Mouse (Mus musculus): ENCODE measurements around the gene Stim1. TPM values are rescaled to one million over a fixed set of nuclear protein-coding genes. Genes with fewer than 3 reads are reported as not detected.

Gene Stim1
- polyA plus RNA-seq, 1 experiment from 2014 or later, result 15.1 TPM

DNA sequence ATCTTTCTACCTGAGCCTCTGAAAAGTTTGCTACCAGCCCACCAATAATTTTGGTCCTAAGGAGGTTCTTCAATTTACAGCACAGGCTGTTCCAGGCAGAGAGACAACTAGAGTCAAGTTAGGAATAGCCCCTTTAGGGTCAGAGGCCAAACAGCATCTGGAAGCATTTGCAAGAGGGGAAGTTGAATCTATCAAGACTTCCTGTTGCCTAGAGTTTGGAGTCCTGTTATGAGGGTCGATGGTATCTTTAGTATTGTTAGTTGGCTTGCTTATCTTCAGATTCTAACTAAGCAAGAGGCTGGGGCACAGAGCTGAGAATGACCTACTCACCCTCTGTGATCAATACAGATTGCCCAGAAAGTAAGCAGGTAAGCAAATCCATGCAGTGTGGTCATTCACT is 46.5 kb downstream of the Stim1 start:
- 85% methylated on average over 1 of the region's 1 CpGs for WGBS
- H3K27ac ChIP-seq (replicated peaks), result no peak overlapping the region
- H3K36me3 ChIP-seq, result no peaks in the 10 kb centered on the region
- no peak overlapping the region for H3K4me2 ChIP-seq
- H3K9ac ChIP-seq, result no peak overlapping the region
- no peaks in the 10 kb centered on the region for H3K27me3 ChIP-seq
- H3K9me3 ChIP-seq, result no peaks in the 10 kb centered on the region
- H3K4me3 ChIP-seq, result no peak overlapping the region
- no peak for ATAC-seq (ENCODE audit: low FRiP score, low read depth)
- no peaks in the 10 kb centered on the region for H3K4me1 ChIP-seq (replicated peaks)

DNA sequence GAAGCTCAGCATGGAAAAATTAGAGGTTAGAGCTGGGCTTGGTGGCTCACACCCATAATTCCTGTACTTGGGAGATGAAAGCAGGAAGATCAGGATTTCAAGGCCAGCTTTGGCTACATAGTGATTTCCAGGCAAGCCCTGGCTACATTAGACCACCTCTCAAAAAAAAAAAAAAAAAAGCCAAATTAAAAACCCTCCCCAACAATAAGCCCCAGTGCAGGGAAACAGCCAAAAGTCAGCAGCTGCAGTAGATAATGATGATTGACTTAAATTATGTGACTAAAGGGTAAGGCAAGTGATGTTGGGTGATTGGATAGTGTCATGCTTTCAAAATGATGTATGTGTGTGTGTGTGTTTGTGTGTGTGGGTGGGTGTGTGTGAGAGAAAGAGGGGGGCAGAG is 47.3 kb downstream of the Stim1 start:
- ATAC-seq (ENCODE audit: low FRiP score, low read depth), result no peak
- Histone ChIP-seq H3K27me3 (no peaks in the 10 kb centered on the region), H3K4me1 (replicated peaks) (no peaks in the 10 kb centered on the region), H3K36me3 (no peaks in the 10 kb centered on the region), H3K4me3 (no peak overlapping the region), H3K9me3 (no peaks in the 10 kb centered on the region), H3K27ac (replicated peaks) (no peak overlapping the region), H3K9ac (no peak overlapping the region), H3K4me2 (no peak overlapping the region)

DNA sequence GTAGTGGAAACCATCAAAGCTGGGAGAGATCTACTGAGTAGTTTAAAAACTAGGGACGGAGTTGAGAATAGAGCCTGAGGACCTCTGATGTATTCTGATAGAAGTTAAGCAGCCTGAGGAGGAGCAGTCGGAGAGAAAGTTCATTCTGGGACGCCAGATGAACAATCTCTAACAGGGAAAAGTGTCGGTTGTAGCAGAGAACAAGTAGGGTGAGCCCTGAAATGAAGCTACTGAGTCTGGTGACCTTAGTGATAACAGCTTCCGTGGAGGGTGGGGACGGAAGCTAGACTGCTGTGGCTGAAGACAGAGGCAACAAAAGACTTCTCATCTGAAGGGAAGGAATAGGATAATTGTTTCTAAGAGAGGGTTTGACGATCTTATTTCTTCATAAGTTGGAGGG is 47.8 kb downstream of the Stim1 start:
- WGBS, result 75% methylated on average over 7 of the region's 7 CpGs
- H3K4me2 ChIP-seq, result no peak overlapping the region
- H3K4me1 ChIP-seq (replicated peaks), result no peaks in the 10 kb centered on the region

GRCm38 (mm10) chr7:102317583-102318168 is 50.1 kb downstream of the Stim1 start:
- Histone ChIP-seq H3K9me3 (no peaks in the 10 kb centered on the region), H3K4me2 (no peak overlapping the region), H3K36me3 (no peaks in the 10 kb centered on the region), H3K4me3 (no peak overlapping the region), H3K9ac (no peak overlapping the region), H3K27me3 (no peaks in the 10 kb centered on the region), H3K4me1 (replicated peaks) (no peaks in the 10 kb centered on the region), H3K27ac (replicated peaks) (no peak overlapping the region)
- ATAC-seq (ENCODE audit: low FRiP score, low read depth), result no peak
- WGBS, result 89% methylated on average over 3 of the region's 3 CpGs

More for the DNA sequence above, 47.8 kb downstream of the Stim1 start:
- Histone ChIP-seq H3K27me3 (no peaks in the 10 kb centered on the region), H3K9ac (no peak overlapping the region), H3K36me3 (no peaks in the 10 kb centered on the region), H3K27ac (replicated peaks) (no peak overlapping the region), H3K9me3 (no peaks in the 10 kb centered on the region), H3K4me3 (no peak overlapping the region)
- no peak for ATAC-seq (ENCODE audit: low FRiP score, low read depth)

DNA sequence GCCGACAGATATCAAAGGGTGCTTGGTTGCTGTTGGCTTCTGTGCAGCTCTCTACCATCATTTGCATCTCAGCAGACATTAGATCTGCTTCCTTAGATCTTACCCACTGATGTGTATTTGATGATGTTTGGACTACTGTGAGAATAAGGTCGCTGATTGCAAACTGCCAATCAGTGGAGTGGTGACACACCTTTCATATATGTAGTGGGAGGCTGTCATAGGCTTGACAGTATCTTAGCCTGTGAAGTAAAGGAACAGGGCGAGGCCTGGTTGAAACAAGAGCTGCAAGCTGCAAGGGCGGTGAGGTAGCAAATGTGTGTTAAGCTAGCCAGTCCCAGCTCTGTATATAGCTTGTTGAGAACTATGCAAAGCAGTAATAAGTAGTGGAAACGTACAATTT is 54.5 kb downstream of the Stim1 start:
- Histone ChIP-seq H3K9ac (no peak overlapping the region), H3K27ac (replicated peaks) (no peak overlapping the region), H3K27me3 (no peaks in the 10 kb centered on the region), H3K9me3 (no peaks in the 10 kb centered on the region), H3K4me3 (no peak overlapping the region), H3K4me1 (replicated peaks) (no peaks in the 10 kb centered on the region), H3K4me2 (no peak overlapping the region), H3K36me3 (no peaks in the 10 kb centered on the region)
- 91% methylated on average over 5 of the region's 5 CpGs for WGBS
- no peak for ATAC-seq (ENCODE audit: low FRiP score, low read depth)

DNA sequence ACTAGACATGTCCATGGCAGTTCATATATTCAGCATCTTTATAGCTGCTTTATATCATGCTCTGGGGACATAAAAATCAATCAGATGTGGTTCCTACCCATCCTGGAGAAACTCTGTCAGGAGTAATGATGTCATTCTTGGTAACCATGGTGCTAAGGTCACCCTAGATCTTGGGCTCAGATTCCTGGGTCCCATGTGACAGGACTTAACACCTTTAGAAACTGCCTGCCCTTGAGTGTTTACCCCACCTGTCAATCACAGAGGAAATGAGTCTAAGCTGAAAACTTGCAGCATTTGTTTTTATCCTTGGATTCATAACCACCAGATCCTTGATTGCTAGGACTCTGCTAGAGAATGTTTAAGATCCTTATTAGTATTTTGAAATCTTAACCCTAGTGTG is 58.7 kb downstream of the Stim1 start:
- H3K4me1 ChIP-seq (replicated peaks), result no peaks in the 10 kb centered on the region
- no peak overlapping the region for H3K4me2 ChIP-seq
- ATAC-seq (ENCODE audit: low FRiP score, low read depth), result no peak
- H3K36me3 ChIP-seq, result no peaks in the 10 kb centered on the region
- no peaks in the 10 kb centered on the region for H3K27me3 ChIP-seq
- H3K9me3 ChIP-seq, result no peaks in the 10 kb centered on the region
- no peak overlapping the region for H3K27ac ChIP-seq (replicated peaks)
- no peak overlapping the region for H3K9ac ChIP-seq
- no peak overlapping the region for H3K4me3 ChIP-seq

GRCm38 (mm10) chr7:102330270-102330669 is 62.7 kb downstream of the Stim1 start:
- 94% methylated on average over 5 of the region's 5 CpGs for WGBS
- Histone ChIP-seq H3K27me3 (no peaks in the 10 kb centered on the region), H3K36me3 (no peaks in the 10 kb centered on the region), H3K27ac (replicated peaks) (no peak overlapping the region), H3K9ac (no peak overlapping the region), H3K4me3 (no peak overlapping the region), H3K4me2 (no peak overlapping the region), H3K4me1 (replicated peaks) (no peaks in the 10 kb centered on the region), H3K9me3 (no peaks in the 10 kb centered on the region)
- ATAC-seq (ENCODE audit: low FRiP score, low read depth), result no peak

DNA sequence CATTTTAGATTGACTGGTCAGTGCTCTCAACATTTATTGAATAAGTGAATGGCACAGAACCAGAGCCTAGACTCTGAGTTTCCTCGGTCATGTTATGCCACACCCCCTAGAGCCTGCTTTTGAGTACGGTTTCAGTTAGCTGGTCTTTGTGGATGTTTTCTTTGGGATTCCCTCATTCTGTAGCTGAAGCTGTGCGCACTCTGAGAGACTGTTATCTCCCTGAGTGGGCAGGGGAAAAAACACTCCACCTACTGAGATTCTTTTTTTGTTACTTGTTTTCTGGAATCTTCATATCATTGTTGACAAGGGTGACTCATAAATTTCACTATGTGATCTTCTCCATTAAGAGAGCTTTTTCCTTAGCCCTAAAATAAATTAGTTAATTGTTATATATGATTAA is 63.9 kb downstream of the Stim1 start:
- Histone ChIP-seq H3K4me2 (no peak overlapping the region), H3K27ac (replicated peaks) (no peak overlapping the region), H3K4me1 (replicated peaks) (no peaks in the 10 kb centered on the region), H3K9ac (no peak overlapping the region), H3K27me3 (no peaks in the 10 kb centered on the region), H3K36me3 (no peaks in the 10 kb centered on the region), H3K9me3 (no peaks in the 10 kb centered on the region), H3K4me3 (no peak overlapping the region)
- no peak for ATAC-seq (ENCODE audit: low FRiP score, low read depth)
- WGBS, result 70% methylated on average over 3 of the region's 3 CpGs

- Histone ChIP-seq H3K9ac (no peak overlapping the region), H3K27me3 (no peaks in the 10 kb centered on the region), H3K4me1 (replicated peaks) (no peaks in the 10 kb centered on the region), H3K27ac (replicated peaks) (no peak overlapping the region), H3K4me3 (no peak overlapping the region), H3K36me3 (no peaks in the 10 kb centered on the region), H3K4me2 (no peak overlapping the region), H3K9me3 (no peaks in the 10 kb centered on the region)
- WGBS, result 87% methylated on average over 4 of the region's 4 CpGs
- no peak for ATAC-seq (ENCODE audit: low FRiP score, low read depth)
Measured at GRCm38 (mm10) chr7:102333741-102334140, 66.1 kb downstream of the Stim1 start.

GRCm38 (mm10) chr7:102337326-102337725 is 69.7 kb downstream of the Stim1 start:
- ATAC-seq (ENCODE audit: low FRiP score, low read depth), result no peak
- Histone ChIP-seq H3K4me2 (no peak overlapping the region), H3K4me1 (replicated peaks) (no peaks in the 10 kb centered on the region), H3K27ac (replicated peaks) (no peak overlapping the region), H3K36me3 (no peaks in the 10 kb centered on the region), H3K27me3 (no peaks in the 10 kb centered on the region), H3K9me3 (no peaks in the 10 kb centered on the region), H3K9ac (no peak overlapping the region), H3K4me3 (no peak overlapping the region)
- 95% methylated on average over 5 of the region's 5 CpGs for WGBS

DNA sequence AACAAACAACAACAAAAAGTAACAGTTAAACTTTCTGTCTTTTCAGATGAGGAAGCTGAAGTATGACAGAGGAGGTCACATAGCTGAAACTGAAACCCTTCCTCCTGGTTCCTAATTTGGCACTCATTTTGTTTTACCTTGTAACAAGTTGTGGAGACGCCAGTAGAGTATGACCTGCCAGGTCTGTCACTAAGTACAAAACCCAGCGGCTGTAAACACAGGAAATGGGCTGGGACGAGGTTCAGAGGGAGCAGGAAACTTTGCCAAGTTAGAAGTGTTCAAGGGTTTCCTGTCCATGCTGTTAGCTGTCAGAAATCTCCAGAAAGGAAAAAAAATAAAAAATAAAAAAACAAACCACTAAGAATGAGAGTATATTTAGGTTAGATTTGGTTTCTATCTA is 70.3 kb downstream of the Stim1 start:
- 79% methylated on average over 3 of the region's 3 CpGs for WGBS
- ATAC-seq (ENCODE audit: low FRiP score, low read depth), result no peak
- Histone ChIP-seq H3K4me1 (replicated peaks) (no peaks in the 10 kb centered on the region), H3K9me3 (no peaks in the 10 kb centered on the region), H3K4me3 (no peak overlapping the region), H3K27me3 (no peaks in the 10 kb centered on the region), H3K27ac (replicated peaks) (no peak overlapping the region), H3K36me3 (no peaks in the 10 kb centered on the region), H3K9ac (no peak overlapping the region), H3K4me2 (no peak overlapping the region)

GRCm38 (mm10) chr7:102338956-102339355 is 71.3 kb downstream of the Stim1 start:
- H3K4me3 ChIP-seq, result no peak overlapping the region
- H3K4me1 ChIP-seq (replicated peaks), result no peaks in the 10 kb centered on the region
- H3K9ac ChIP-seq, result no peak overlapping the region
- ATAC-seq (ENCODE audit: low FRiP score, low read depth), result no peak
- H3K9me3 ChIP-seq, result no peaks in the 10 kb centered on the region
- H3K27ac ChIP-seq (replicated peaks), result no peak overlapping the region
- H3K4me2 ChIP-seq, result no peak overlapping the region
- H3K36me3 ChIP-seq, result no peaks in the 10 kb centered on the region
- H3K27me3 ChIP-seq, result no peaks in the 10 kb centered on the region
- 92% methylated on average over 3 of the region's 3 CpGs for WGBS

GRCm38 (mm10) chr7:102345893-102346292 is 78.3 kb downstream of the Stim1 start:
- ATAC-seq (ENCODE audit: low FRiP score, low read depth), result no peak
- Histone ChIP-seq H3K4me3 (no peak overlapping the region), H3K4me1 (replicated peaks) (no peaks in the 10 kb centered on the region), H3K27me3 (no peaks in the 10 kb centered on the region), H3K4me2 (no peak overlapping the region), H3K36me3 (no peaks in the 10 kb centered on the region), H3K9ac (no peak overlapping the region), H3K27ac (replicated peaks) (no peak overlapping the region), H3K9me3 (no peaks in the 10 kb centered on the region)
- WGBS, result 72% methylated on average over 2 of the region's 2 CpGs
